Mouse (Mus musculus) heart, embryonic 13.5 days (tissue): Measurements from ENCODE around the gene Gm4985. TPM values are rescaled to one million over a fixed set of nuclear protein-coding genes. Genes with fewer than 3 reads are reported as not detected.
"Not testable (repeated sequence)": the region's sequence is repeated elsewhere in the genome, so short reads cannot be mapped to it uniquely, and the experiment has no call there.

Source experiments
- ATAC-seq: fragments of 200-750 bp; cut with Nextera tagmentation; 2 replicates; pipeline ENCODE4 v1.8.0; 2017; ENCODE audit warnings: moderate TSS enrichment; ENCODE audit not compliant: insufficient number of reproducible peaks, low FRiP score, low TSS enrichment; ENCODE audit errors: extremely low read depth
- H3K27ac ChIP-seq: fragments of 300-500 bp; sonication (generic); replicated peaks from 2 replicates; pipeline ENCODE4 v1.5.1; 2015; ENCODE audit warnings: moderate library complexity, mild to moderate bottlenecking, inconsistent platforms
- H3K27me3 ChIP-seq: fragments of 300-500 bp; sonication (generic); replicated peaks from 2 replicates; pipeline ENCODE4 v1.6.1; 2015; ENCODE audit warnings: mild to moderate bottlenecking, inconsistent platforms
- H3K36me3 ChIP-seq: fragments of 300-500 bp; sonication (generic); 2 replicates; pipeline ENCODE4 v1.6.1; 2015; ENCODE audit warnings: mild to moderate bottlenecking, inconsistent platforms
- H3K4me1 ChIP-seq: fragments of 300-500 bp; sonication (generic); 2 replicates; pipeline ENCODE4 v1.6.1; 2015; ENCODE audit warnings: inconsistent platforms
- H3K4me2 ChIP-seq: fragments of 300-500 bp; sonication (generic); 2 replicates; pipeline ENCODE4 v1.6.1; 2015; ENCODE audit warnings: inconsistent platforms, mild to moderate bottlenecking, moderate library complexity
- H3K4me3 ChIP-seq: fragments of 300-500 bp; sonication (generic); 2 replicates; pipeline ENCODE4 v1.5.1; 2015; ENCODE audit warnings: moderate library complexity, mild to moderate bottlenecking, inconsistent platforms
- H3K9ac ChIP-seq: fragments of 300-500 bp; sonication (generic); 2 replicates; pipeline ENCODE4 v1.6.1; 2015; ENCODE audit warnings: inconsistent platforms, mild to moderate bottlenecking, moderate library complexity
- H3K9me3 ChIP-seq: fragments of 300-500 bp; sonication (generic); 2 replicates; pipeline ENCODE4 v1.6.1; 2016; ENCODE audit warnings: inconsistent platforms
- WGBS: fragments of 180-500 bp; shearing (Covaris S2); methylation state at CpG from one replicate; pipeline ENCODE4 v1.1.7; 2015; ENCODE audit warnings: mixed read lengths; 5-methylcytosine and 5-hydroxymethylcytosine counted together
- microRNA-seq: library from miRNA; unstranded; fragments of <30 nt; microRNA quantifications from one replicate; pipeline ENCODE4, GENCODE M21; 2016
- polyA plus RNA-seq: library from polyadenylated mRNA; unstranded; fragments of >200 nt; fragmentation: Nextera tagmentation; extraction: Ambion mirVana; gene quantifications from 2 replicates; pipeline ENCODE4 v1.2.1, GENCODE M21; 2015

The Gm4985 gene
- polyA plus RNA-seq, result not detected in 2 replicates

- 75% methylated on average over 8 of the region's 8 CpGs for WGBS
- H3K4me1 ChIP-seq, H3K9ac ChIP-seq: not testable (repeated sequence)
These were observed at the start of gene Gm4985 for GRCm38 (mm10) chrX:23958834-23959233. Gene Gm4985 (minus strand): TSS chrX:23958934.

GRCm38 (mm10) chrX:23954161-23954560, 4.6 kb downstream of the Gm4985 start:
- H3K4me2 ChIP-seq, result no peak overlapping the region
- ATAC-seq, result no peak
- H3K4me3 ChIP-seq, result no peak overlapping the region
- no peak overlapping the region for H3K27ac ChIP-seq
- no peak overlapping the region for H3K9ac ChIP-seq
- 69% methylated on average over 2 of the region's 2 CpGs for WGBS
- H3K9me3 ChIP-seq, result no peaks in the 10 kb centered on the region; the same call in 1 of the 2 replicates
- no peaks in the 10 kb centered on the region for H3K36me3 ChIP-seq
- H3K4me1 ChIP-seq, result no peaks in the 10 kb centered on the region
- no peaks in the 10 kb centered on the region for H3K27me3 ChIP-seq

More at GRCm38 (mm10) chrX:23958834-23959233, at the start of gene Gm4985:
- not testable (repeated sequence) for H3K4me2 ChIP-seq, ATAC-seq, H3K9me3 ChIP-seq, H3K4me3 ChIP-seq, H3K27ac ChIP-seq, H3K36me3 ChIP-seq, H3K27me3 ChIP-seq

Small RNA genes within 50 kb of the gene (microRNA-seq; reads per million reads assigned to microRNA genes)
- not detected for gene Gm25299

Other genes starting within 250 kb of the Gm4985 start
- not detected in 2 replicates for gene Gm4907, start 76.4 kb downstream of the Gm4985 start, polyA plus RNA-seq